Mouse (Mus musculus) heart, adult 2 months (tissue): ENCODE measurements around the gene Mgmt.

ENCODE experiments used
- CTCF ChIP-seq: fragments of 200-600 bp; IDR thresholded peaks from 2 replicates; pipeline ENCODE4 v1.8.1; 2022; ENCODE audit warnings: antibody characterized with exemption, mild to moderate bottlenecking, moderate library complexity
- EP300 ChIP-seq: fragments of 200-500 bp; IDR thresholded peaks from 2 replicates; pipeline ENCODE4 v1.6.1; 2011; ENCODE audit warnings: low read depth, low read length, control low read depth; ENCODE audit not compliant: insufficient read depth
- POLR2A ChIP-seq: fragments of 200-500 bp; IDR thresholded peaks from 2 replicates; pipeline ENCODE4 v1.6.1; 2011; ENCODE audit warnings: mild to moderate bottlenecking, low read depth, low read length, control low read depth; ENCODE audit not compliant: insufficient read depth

DNA sequence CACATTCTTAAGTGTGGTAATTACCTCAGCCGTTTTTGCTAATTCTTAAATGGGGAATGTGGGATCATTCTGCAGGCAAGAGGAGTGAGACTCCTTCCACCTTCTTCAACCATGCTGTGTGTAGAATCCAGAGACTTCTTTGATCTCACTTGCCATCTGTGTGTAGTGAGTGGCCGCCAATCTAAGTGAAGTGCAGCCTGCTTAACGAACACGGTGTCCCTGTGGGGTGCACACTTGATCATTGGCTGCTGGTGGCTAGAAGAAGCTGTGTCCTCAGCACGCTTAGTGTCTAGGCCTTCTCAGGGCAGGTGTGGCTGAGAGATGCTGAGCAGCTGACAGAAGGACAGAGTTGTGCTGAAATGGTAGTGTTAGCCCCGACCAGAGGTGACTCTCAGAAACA lies 113.9 kb downstream of the Mgmt start:
- no peak for TF ChIP-seq CTCF
- no peak for TF ChIP-seq POLR2A
- TF ChIP-seq EP300, result no peak
